Mouse (Mus musculus): ENCODE data around the gene Lats2.

DNA sequence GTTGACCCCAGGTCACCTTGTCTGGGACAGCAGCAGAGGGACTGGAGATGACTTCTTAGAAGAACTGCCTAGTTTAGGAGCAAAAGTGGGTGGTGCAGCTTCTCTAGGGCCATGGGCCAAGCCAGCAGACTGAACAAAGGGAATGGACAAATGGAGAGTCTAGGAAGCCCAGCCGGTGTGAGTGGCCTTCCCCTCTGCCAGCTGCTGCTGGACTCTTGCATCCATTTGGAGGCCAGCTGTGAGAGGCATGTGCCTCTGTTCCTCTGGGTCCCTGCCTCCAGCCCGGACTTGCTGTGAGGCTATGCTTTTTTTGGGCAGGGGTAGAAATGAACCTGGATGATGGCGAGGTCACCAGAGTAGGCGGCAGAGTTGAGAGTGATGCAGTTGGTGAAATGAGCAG is at the start of gene Lats2:
- TF ChIP-seq POLR2A (IDR thresholded peaks at IDR 0.05; ENCODE audit: low read depth, low read length) (no peak), CTCF (IDR thresholded peaks at IDR 0.05; ENCODE audit: extremely low read depth, insufficient read depth, insufficient read length, insufficient replicate concordance) (no peak)
